Mouse (Mus musculus): ENCODE data around the gene Foxn3. TPM values are rescaled to one million over a fixed set of nuclear protein-coding genes. Genes with fewer than 3 reads are reported as not detected.

Gene Foxn3
- total and polyA plus RNA-seq, 3 experiments, result 9.7 to 26.8 (median 11.0) TPM

- no peak for DNase-seq (ENCODE audit: extremely low read depth)
- no peaks in the 10 kb centered on the region for H3K9me3 ChIP-seq (replicated peaks; ENCODE audit: low read length)
- dilution Hi-C loops (cut with MboI; ENCODE audit: extremely low pct_ligation_motif_present, extremely low pct_unique_long_range_greater_than_20kb, low sequenced_read_pairs), result no loop called here
Measured at GRCm38 (mm10) chr12:99515481-99515880, 47.9 kb downstream of the Foxn3 start.

GRCm38 (mm10) chr12:99511644-99512043, 51.7 kb downstream of the Foxn3 start:
- Histone ChIP-seq H3K9me3 (replicated peaks; ENCODE audit: low read length) (no peaks in the 10 kb centered on the region), H3K79me2 (replicated peaks; ENCODE audit: control insufficient read depth, extremely low read depth, insufficient read depth, poor library complexity, severe bottlenecking) (no peaks in the 10 kb centered on the region), H3K9ac (ENCODE audit: insufficient read depth, low read depth) (no peak overlapping the region), H3K27me3 (replicated peaks) (no peaks in the 10 kb centered on the region), H3K4me2 (ENCODE audit: insufficient read depth, low read depth, poor library complexity, severe bottlenecking) (no peak overlapping the region), H3K27ac (ENCODE audit: insufficient read depth, low read depth) (no peak overlapping the region), H3K4me3 (replicated peaks in 1 of 3; ENCODE audit: low read depth in 2 of 3, low read length in 2 of 3, poor library complexity in 1 of 3) (no peak overlapping the region), H3K4me1 (ENCODE audit: control insufficient read depth in 1 of 2, insufficient read depth in 2 of 2) (no peaks in the 10 kb centered on the region), H3K36me3 (replicated peaks in 1 of 2; ENCODE audit: control insufficient read depth in 1 of 2, insufficient read depth in 1 of 2, low read length in 1 of 2) (peaks cover 14 to 51% of the 10 kb centered on the region in 2 experiments)
- no peak for DNase-seq (ENCODE audit: extremely low read depth)
- dilution Hi-C loops (cut with MboI; ENCODE audit: extremely low pct_ligation_motif_present, extremely low pct_unique_long_range_greater_than_20kb, low sequenced_read_pairs), result no loop called here
- no peak for TF ChIP-seq MAFK (IDR thresholded peaks at IDR 0.05; ENCODE audit: insufficient replicate concordance, low read length)
- no peak for TF ChIP-seq NRF1 (IDR thresholded peaks at IDR 0.05; ENCODE audit: low read depth, low read length)
- no peak for TF ChIP-seq E2F4 (IDR thresholded peaks at IDR 0.05; ENCODE audit: insufficient replicate concordance, low read depth, low read length)
- TF ChIP-seq RAD21 (IDR thresholded peaks at IDR 0.05; ENCODE audit: low read depth, low read length), result no peak
- no peak for TF ChIP-seq PAX5 (IDR thresholded peaks at IDR 0.05; ENCODE audit: low read length)
- no peak for TF ChIP-seq MEF2A (IDR thresholded peaks at IDR 0.05; ENCODE audit: borderline replicate concordance, low read depth, low read length)
- TF ChIP-seq MYC (IDR thresholded peaks at IDR 0.05; ENCODE audit: low read depth, low read length), result no peak
- no peak for TF ChIP-seq CTCF (conservative IDR thresholded peaks at IDR 0.05 in 1 of 2, IDR thresholded peaks at IDR 0.05 in 1 of 2; ENCODE audit: low read depth in 2 of 2, low read length in 2 of 2)
- TF ChIP-seq MAX (IDR thresholded peaks at IDR 0.05; ENCODE audit: low read length), result no peak
- no peak for TF ChIP-seq UBTF (IDR thresholded peaks at IDR 0.05; ENCODE audit: low read depth, low read length)
- TF ChIP-seq TBP (conservative IDR thresholded peaks at IDR 0.05; ENCODE audit: low read depth, low read length), result no peak
- no peak for TF ChIP-seq USF1 (IDR thresholded peaks at IDR 0.05; ENCODE audit: low read depth, low read length)
- no peak for TF ChIP-seq MXI1 (IDR thresholded peaks at IDR 0.05; ENCODE audit: low read depth, low read length)
- in situ Hi-C loops (cut with MboI; ENCODE audit: low pct_ligation_motif_present, low pct_unique_long_range_greater_than_20kb, low sequenced_read_pairs), result no loop called here

More at GRCm38 (mm10) chr12:99515481-99515880, 47.9 kb downstream of the Foxn3 start:
- Histone ChIP-seq H3K4me1 (ENCODE audit: control insufficient read depth in 1 of 2, insufficient read depth in 2 of 2) (no peaks in the 10 kb centered on the region), H3K79me2 (replicated peaks; ENCODE audit: control insufficient read depth, extremely low read depth, insufficient read depth, poor library complexity, severe bottlenecking) (no peaks in the 10 kb centered on the region; the same call in 1 of the 2 replicates), H3K4me2 (ENCODE audit: insufficient read depth, low read depth, poor library complexity, severe bottlenecking) (no peak overlapping the region), H3K36me3 (replicated peaks in 1 of 2; ENCODE audit: control insufficient read depth in 1 of 2, insufficient read depth in 1 of 2, low read length in 1 of 2) (peaks cover 14 to 69% of the 10 kb centered on the region in 2 experiments), H3K4me3 (replicated peaks in 1 of 3; ENCODE audit: low read depth in 2 of 3, low read length in 2 of 3, poor library complexity in 1 of 3) (no peak overlapping the region), H3K9ac (ENCODE audit: insufficient read depth, low read depth) (no peak overlapping the region), H3K27me3 (replicated peaks) (no peaks in the 10 kb centered on the region), H3K27ac (ENCODE audit: insufficient read depth, low read depth) (no peak overlapping the region)
- in situ Hi-C loops (cut with MboI; ENCODE audit: low pct_ligation_motif_present, low pct_unique_long_range_greater_than_20kb, low sequenced_read_pairs), result no loop called here
- no peak for TF ChIP-seq CHD2 (IDR thresholded peaks at IDR 0.05; ENCODE audit: low read length)
- no peak for TF ChIP-seq ZNF384 (IDR thresholded peaks at IDR 0.05; ENCODE audit: low read depth, low read length)
- no peak for TF ChIP-seq NRF1 (IDR thresholded peaks at IDR 0.05; ENCODE audit: low read depth, low read length)
- no peak for TF ChIP-seq BHLHE40 (IDR thresholded peaks at IDR 0.05; ENCODE audit: low read depth, low read length)
- no peak for TF ChIP-seq MAX (IDR thresholded peaks at IDR 0.05; ENCODE audit: low read length)
- TF ChIP-seq USF1 (IDR thresholded peaks at IDR 0.05; ENCODE audit: low read depth, low read length), result no peak
- TF ChIP-seq CHD1 (IDR thresholded peaks at IDR 0.05; ENCODE audit: low read depth, low read length), result no peak
- TF ChIP-seq CTCF (conservative IDR thresholded peaks at IDR 0.05 in 1 of 2, IDR thresholded peaks at IDR 0.05 in 1 of 2; ENCODE audit: low read depth in 2 of 2, low read length in 2 of 2), result no peak
- TF ChIP-seq JUN (IDR thresholded peaks at IDR 0.05; ENCODE audit: insufficient read depth, low read depth, low read length), result no peak
- no peak for TF ChIP-seq ZKSCAN1 (IDR thresholded peaks at IDR 0.05; ENCODE audit: borderline replicate concordance, low read depth, low read length)
- no peak for TF ChIP-seq MYC (IDR thresholded peaks at IDR 0.05; ENCODE audit: low read depth, low read length)
- no peak for TF ChIP-seq POLR2AphosphoS2 (IDR thresholded peaks at IDR 0.05; ENCODE audit: low read depth, low read length)
- no peak for TF ChIP-seq UBTF (IDR thresholded peaks at IDR 0.05; ENCODE audit: low read depth, low read length)
- no peak for TF ChIP-seq USF2 (conservative IDR thresholded peaks at IDR 0.05; ENCODE audit: low read depth, low read length)

Data from CH12.LX (cell line).